Mouse (Mus musculus) layer of hippocampus, adult 18-20 months (tissue): ENCODE measurements around the gene Tead1. TPM values are rescaled to one million over a fixed set of nuclear protein-coding genes. Genes with fewer than 3 reads are reported as not detected.

Experiments
- DNase-seq, 2 experiments: peaks; one replicate each; pipeline ENCODE4 v3.0.0; 2022; ENCODE audit warnings: low spot score in 2 of 2
- total RNA-seq, 2 experiments: library from RNA; stranded (reverse); gene quantifications; 2 replicates each; pipeline ENCODE4 v1.2.3; 2021

Gene Tead1
- total RNA-seq, 2 experiments from 2014 or later = 22.6 to 25.3 TPM

DNA sequence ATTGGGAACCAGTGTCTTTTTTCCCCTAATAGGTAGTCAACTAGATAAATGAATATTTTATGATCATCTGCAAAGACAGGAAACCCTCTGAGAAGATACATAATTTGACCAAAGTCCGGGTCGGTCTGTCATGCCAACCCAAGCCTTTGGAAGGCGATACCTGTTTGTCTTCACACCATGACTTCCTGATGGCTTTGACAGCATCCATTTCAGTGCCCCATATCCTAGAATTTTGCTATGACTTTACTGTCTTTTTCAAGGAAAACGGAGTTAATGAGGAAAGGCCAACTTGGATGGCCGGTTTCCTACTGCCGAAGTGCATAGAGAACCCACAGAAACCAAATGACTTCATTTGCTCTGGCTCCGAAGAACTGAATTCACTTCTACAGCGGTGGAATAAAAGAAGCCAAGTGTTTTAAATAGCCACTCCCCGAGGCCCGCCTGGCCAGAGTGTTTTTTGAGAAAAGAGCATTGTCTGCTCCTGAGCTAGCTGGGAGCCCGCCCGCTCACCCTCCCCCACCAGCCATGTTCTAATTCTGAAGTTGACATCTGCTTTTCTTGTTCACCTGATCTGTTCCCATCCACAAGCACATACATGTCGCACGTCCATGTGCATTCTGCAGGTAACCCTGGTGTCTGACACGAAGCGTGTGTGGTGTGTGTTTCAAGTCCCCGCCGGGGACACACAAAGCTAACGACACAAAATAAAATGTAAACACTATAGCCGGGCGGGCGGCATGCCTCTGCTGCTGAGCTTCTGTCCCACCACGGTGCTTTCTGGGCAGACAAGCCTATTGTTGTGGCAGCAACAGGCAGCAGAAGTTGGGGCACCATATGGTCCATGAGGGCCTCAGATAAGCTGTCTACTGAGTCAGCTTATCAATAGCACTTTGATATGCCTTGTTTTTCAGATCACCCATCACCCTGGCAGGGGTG lies 5.8 kb downstream of the Tead1 start:
- peak in 1 of 2 experiments; percentile 50 for DNase-seq

DNA sequence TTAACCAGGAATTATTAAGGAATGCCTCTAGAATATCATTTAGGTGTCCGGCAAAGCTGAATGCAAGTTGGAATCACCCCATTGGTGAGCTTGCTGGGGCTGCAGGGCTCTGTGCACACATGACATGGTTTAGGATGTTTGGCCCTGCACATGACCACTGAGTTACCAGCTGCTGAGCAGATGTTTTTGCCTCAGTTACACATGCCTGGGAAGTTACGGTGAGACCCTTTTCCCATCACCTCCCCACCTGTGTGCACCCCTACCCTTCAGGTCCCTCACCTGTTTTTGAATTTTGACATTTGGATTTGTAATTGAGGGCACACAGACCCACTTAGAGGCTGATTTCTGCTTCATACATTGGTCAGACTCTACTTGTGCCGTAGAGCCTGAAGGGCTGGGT lies 6.9 kb downstream of the Tead1 start:
- DNase-seq = no peak

DNA sequence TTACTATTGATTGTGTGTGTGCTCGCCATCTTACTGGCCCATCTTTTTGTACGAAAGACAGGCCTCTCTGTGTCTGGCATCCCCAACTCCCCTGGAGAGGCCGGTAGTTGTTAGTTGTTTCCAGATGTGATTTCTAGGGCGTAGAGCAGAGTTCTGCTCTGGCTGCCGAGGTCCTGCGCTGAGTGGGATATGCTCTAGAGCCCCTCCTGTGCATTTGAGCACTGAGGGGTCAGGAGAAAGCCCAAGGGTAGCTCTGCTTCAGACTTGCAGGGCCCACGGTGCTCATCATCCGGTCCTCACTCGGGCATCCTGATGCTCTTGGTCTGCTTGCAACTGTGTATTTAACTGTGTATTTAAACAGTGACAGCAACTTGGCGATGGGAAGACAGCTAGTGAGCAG lies 7.5 kb downstream of the Tead1 start:
- DNase-seq = no peak

DNA sequence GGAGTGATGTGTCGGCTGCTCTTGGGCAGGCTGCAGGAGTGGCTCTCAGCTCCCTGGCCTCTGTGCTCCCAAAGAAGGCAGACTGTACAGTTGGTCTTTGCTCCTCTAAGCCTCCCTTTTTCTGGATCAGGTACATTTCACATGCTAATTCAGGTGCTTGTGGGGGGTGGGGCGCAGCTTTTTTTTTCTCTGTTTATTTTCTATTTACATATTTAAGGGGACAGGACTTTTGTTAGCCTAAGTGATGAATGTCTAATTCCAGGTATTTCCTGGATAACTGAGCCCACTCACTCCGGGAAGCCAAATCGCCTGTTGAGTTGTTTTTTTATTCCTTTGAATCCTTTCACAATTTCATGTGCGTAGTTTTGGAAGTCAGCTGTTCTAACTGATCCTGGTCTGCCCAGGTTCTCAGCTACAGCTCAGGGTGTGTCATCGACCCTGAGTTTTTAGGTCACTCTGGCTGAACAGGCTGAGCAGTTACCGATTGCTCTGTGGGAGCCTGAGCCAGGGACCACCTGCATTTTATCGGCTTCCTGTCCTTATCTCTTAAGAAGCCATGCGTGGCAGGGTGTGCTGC lies 9.4 kb downstream of the Tead1 start:
- DNase-seq = no peak

DNA sequence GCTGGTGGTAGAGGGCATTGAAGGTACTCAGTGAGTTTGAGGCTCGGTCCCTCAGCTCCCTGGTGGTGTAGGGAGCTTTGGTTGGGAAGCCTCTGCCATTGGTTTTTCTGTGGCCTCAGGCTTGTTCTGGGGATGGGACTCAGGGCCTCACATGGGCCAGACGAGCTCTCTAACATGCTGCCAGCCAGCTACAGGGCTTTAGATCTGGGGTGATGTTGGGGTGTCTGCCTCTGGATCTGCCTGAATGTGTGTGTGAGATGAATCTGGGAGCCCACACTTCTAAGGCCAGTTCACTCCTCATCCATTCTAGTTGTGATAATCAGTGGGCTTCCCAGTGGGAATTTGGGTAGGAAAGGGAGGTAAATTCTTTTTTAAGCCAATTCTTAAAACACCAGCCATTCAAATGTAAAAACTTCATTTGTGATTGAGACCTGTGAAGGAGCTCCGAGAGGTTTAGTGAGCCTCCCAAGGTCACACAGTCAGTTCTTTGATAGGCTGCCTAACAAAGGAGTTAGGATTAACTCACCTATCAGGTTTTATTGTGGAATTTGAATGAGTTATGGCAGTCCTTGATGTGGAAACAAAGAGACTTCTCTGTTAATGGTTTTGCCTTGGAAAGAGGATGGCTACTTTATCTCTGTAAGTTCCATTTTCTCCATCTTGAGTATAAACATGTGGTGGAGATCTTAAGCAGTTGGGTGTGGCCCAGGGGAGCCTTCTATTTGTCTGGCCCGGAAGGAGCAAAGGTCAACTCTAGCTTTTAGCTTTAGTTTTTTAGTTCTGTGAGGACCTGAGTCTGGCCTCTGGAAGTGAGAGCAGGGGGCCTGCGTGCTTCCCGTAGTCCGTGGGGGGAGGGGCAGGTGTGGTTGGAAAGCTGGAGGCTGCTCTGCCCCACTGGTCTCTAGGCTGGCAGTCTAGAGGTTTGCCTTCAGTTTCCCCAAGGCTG lies 12.0 kb downstream of the Tead1 start:
- no peak for DNase-seq

DNA sequence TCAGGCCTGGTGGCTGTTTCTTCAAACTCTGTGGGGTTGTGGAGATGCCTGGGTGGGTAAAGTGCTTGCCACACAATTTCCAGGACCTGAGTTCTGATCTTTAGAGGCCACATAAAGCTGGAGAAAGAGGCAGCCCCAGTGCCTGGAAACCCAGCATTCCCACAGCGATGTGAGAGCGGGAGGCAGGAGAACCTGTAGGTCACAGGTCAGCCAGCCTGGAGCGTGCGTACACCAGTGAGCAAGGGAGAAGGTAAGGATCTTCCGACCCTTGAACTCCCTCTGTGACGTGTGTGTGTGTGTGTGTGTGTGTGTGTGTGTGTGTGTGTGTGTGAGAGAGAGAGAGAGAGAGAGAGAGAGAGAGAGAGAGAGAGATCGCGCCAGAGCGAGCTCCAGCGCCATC lies 14.4 kb downstream of the Tead1 start:
- no peak for DNase-seq

DNA sequence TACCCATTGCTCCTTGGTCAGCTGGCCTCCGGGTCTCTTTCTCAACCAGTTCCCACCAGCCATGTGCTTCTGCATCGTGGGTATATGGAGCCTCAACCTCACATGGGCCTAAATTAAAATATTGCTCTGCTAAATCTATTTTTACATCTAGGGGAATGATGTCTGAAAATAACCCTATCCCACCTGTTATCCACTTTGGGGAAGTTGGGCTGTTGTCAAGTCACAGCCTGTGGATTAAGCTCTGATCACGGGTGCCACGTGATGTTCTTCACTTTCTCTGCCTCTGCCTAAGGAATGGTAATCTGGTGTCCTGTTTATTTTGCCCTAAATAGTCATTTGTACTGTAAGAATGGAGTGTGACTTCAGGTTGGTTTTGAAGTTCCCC lies 17.7 kb downstream of the Tead1 start:
- no peak for DNase-seq

DNA sequence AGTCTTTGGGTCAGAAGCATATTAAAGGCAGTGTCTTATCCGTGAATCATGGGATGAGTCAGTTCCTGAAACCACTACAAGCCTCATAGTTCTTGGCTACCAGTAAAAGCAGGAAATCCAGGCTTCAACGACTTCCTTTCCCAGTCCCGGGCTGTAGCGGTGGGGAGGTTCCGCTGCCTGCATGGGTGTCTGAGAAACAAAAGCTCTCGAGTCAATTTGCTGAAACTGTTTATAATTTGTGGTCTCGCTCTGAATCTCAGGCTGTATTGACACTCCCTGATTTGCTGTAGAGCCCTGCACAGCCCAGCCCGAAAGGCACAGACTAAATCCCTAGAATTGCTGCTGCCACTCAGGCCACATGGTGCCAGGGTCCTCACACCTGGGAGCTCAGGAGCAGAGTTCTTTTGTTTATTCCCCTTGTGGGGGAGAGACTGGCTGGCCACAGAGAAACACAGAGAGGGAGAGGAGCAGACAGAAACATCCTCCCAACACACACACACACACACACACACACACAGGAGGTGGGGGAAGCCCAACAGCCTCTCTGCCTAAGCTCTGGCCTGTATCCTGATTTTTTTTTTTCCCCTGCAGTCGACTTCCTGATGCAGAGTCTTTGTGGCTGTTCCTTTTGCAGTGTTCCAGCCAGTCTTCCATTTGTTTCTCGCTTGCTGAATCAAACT lies 18.2 kb downstream of the Tead1 start:
- peak in 1 of 2 experiments; percentile 13 for DNase-seq

DNA sequence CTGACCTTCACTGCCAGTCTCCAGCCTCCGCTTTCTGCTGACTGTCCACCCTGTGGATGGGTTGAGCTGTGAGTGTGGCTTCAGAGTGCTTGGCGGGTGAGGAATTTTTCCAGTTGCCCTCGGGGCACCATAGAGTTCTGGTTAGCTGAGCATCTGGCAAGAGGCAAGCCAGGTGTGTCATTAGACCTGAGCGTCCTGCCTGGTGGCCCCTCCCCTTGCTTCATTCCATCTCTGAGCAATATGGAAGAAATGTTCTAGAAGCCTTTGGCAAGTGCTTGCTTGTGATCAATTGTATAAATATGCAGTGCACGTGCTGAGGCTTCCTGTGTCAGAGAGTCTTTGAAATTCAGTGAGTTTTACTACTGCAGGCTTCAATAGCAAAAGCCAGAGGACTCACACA lies 21.0 kb downstream of the Tead1 start:
- no peak for DNase-seq

DNA sequence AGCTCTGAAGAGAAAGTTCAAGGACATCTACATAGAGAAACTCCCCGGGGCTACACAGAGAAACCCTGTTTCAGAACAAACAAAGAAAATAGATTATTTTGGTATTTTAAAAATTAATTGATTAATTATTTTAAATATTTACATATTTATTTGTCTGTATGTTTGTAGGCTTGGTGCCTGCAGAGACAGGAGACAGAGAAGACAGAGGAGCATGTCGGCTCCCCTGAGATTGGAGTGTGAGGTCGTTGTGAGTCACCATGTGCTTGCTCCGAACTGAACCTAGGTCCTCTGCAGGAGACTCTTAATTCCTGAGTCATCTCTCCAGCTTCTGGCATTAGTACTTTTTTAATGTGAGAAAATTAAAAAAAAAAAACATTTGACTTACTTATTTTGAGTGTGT lies 24.2 kb downstream of the Tead1 start:
- DNase-seq = no peak

DNA sequence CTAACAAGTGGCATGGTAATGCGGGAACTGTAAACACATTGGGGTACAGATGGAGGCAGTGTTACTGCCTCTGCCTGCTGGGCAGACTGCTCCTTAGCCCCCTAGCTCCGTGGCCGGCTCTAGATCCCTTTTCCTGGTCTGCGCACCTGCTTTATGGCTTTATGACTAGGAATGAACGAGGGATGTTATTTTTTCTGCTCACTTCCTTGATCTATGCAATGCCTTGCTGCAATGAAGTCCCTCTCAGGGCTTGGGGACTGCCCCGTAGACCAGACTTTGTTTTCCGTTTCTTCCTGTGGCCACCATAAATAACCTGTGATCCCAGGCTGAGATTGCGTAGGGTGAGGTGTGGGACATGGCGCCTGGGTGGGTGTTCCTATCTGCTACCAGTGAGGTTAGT lies 26.8 kb downstream of the Tead1 start:
- DNase-seq = no peak

DNA sequence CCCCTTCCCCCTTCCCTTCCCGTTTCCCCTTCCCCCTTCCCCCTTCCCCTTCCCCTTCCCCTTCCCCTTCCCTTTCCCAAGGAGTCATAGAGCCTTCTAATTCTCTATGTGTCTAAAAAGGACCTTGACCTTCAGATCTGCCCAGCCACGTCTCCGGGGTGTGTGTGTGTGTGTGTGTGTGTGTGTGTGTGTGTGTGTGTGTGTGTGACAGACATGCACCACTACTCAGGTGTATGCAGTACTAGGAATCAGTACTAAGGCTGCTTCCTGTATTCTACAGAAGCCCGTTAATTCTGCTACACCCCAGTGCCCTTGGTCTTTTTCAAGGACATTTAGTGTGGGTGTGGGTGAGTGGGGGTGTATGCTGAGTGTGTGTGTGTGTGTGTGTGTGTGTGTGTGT lies 27.6 kb downstream of the Tead1 start:
- no peak for DNase-seq

DNA sequence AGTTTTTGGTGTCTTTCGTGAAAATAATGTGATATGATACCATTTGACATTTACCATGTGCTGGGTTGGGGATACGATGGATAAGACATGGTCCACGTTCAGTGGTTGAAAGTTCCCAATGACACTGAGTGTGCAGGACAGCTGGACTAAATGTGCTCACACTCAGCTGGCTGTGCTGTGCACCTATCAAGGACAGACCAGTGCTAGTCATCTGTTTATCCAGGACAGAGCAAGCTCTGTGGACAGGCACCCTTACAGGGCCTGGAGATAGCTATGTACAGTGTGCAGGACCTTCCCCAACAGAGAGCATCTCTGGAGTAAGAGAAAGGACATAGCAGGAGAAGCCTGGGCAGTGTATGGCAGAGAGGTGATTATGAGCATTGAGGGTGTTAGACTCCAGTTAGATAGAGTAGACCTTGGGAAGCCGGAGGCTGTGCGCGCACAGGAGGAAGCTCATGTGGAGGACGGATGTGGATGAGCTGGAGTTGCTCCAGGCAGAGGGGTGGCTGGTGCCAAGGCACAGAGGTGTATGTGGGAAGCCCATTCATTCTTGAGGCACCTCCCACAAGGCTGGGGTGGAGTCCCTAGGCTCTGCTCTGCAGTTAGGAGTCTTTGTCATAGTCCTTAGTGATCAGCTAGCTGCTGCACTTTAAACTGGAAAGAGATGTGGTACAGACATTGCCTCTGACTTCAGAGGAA lies 31.4 kb downstream of the Tead1 start:
- no peak for DNase-seq

DNA sequence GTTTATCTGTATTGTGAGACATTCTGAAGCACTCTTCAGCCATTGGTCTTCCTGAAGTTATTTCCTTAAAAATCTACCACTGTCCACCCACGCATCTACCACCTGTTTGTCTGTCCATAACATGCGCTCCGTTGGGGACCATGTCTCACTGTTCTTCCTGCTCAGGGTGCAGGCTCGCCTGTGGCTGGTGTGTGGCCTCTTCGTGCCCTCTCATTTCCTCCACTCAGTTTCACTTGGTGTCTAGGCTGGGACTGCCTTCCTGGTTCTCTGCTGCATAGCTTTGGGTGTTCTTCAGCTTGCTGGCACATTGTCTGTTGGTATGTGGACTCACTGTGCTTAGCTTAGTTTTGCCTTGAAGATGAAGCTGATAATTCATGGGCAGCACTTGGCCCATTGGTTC lies 32.9 kb downstream of the Tead1 start:
- no peak for DNase-seq

DNA sequence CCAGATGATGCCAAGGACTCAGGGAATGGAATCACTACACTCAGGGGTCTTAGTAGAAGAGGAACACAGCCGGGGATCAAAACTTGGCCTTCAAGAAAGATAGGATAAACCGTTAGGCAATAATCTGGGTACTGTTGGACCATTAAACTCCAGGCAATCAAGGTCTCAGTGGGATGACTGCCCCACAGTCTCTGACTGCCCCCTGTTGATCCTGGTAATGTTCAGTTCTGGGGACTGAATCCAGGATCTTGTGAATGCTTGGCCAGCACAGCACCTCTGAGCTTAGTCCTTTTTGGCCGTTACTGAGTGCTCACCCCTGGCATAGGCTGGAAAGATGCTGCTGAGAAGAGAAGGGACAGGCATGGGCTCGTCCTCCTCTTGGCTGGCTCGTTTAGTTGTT lies 34.4 kb downstream of the Tead1 start:
- no peak for DNase-seq

DNA sequence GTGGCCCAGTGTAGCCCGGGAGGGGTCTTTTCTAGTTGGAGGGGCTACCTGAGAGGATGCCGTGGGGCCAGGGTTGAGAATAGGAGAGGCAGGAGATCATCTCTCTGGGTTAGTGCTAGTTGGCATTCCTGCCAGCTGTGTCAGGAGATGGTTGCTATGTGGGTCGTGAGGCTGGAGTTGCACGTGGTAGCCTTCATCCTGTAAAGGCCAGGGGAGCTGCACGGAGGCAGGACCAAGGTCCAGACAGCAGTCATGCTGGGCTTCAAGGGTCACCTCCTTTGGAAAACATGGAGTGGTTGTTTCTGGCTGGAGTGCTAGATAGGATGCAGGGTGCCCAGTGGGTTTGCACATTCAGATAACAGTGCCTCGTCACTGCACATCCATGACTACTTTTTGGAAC lies 35.7 kb downstream of the Tead1 start:
- no peak for DNase-seq

DNA sequence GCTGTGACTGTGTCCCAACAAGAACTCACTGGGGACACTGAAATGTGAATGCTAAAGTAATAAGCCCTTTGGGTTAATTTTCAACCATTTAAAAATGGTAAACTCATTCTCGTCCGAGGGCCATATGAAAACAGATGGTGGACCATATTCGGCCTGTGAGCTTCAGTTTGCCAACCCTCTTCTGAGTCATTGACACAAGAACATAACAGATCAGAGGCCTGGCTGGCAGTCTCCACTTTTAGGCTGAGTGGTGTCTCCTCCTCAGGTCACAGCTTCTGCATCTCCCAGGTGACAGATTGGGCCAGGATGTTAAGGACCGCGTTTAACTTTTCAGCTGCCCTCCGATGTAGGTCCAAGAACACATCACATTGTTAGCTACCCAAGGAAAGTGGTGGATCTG lies 37.6 kb downstream of the Tead1 start:
- DNase-seq = no peak

DNA sequence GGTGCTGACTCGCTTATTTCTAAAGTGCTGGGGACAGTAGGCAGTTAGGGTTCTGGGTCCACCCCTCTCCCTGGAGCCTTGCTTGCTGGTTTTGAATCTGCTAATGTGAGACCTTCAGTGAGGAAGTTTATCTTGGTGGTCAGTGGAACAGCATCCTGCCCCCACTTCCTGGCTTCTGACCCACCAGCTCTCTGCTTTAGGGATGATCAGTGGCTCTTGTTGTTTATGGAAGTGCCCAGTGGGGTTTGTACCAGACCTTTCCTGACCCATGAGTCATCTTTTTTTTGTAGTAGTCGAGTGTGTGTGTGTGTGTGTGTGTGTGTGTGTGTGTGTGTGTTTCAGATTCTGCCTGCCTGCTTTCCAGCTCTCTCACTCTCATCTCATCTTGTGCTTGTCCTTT lies 38.6 kb downstream of the Tead1 start:
- DNase-seq = no peak

DNA sequence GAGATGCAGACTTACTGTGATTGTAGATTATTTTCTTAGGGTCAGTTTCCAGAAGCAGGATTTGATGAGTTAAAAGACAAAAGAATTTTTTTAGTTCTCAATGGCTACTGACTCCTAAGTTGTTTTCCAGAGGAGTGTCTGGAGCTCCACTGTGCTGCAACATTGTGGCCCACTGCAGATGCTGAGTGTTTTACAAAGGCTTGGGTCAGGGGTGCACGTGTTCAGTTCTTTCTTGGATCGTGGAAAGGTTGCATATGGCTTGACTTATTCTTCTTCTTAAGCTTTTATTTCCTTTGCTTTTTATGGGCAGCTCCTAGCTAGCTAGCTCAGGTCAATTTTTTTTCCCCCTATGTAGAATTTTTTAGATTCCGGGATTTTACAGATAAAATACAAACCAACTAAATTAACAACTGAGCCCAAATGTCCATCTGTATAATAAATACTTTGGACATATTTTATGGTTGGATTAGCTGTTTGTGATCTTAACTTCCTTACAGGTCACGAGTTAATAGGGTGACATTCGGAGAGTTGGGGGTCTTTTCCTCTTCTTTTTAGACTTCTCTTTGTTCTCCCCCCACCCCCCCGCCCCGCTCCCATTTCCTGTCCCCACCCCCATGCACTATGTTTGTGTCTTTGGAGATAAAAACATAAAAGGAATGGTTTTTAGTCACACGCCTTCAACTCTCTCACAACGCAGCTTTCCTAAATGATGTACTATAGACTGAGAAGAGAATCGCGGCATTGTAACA lies 40.5 kb downstream of the Tead1 start:
- DNase-seq = no peak
